Mouse (Mus musculus) hematopoietic stem cell, adult 5-6 weeks (primary cell): ENCODE measurements at regions not wholly inside any gene's neighbourhood (a gene's known extent, or its start where the extent isn't known, plus 50 kb on each side); places are given as distances from the start of the nearest gene placed in this dataset.

Experiments used
- ATAC-seq, 2 experiments: fragments of 125-278 bp in 1 of 2; replicated peaks in 1 of 2; 2 replicates each; pipeline ENCODE4 v1.8.0; 2016 to 2017; ENCODE audit warnings: inconsistent platforms in 2 of 2, mild to moderate bottlenecking in 2 of 2, moderate number of reproducible peaks in 2 of 2, low read depth in 1 of 2, moderate TSS enrichment in 1 of 2; ENCODE audit not compliant: low FRiP score in 2 of 2, poor library complexity in 2 of 2, severe bottlenecking in 2 of 2, insufficient read depth in 1 of 2, low TSS enrichment in 1 of 2

GRCm38 (mm10) chr6:148562206-148562708, 118.1 kb upstream of the Tmtc1 start:
- no peak for ATAC-seq

GRCm38 (mm10) chr6:148556484-148556871, 112.3 kb upstream of the Tmtc1 start:
- ATAC-seq: no peak

GRCm38 (mm10) chr6:148555651-148556483, 111.7 kb upstream of the Tmtc1 start:
- no peak for ATAC-seq

GRCm38 (mm10) chr6:148554463-148554862, 110.3 kb upstream of the Tmtc1 start:
- ATAC-seq: no peak

GRCm38 (mm10) chr6:148553616-148554015, 109.4 kb upstream of the Tmtc1 start:
- ATAC-seq: no peak

- ATAC-seq: no peak
Measured at GRCm38 (mm10) chr6:148551097-148551496, 106.9 kb upstream of the Tmtc1 start.

- no peak for ATAC-seq
Measured at GRCm38 (mm10) chr6:148548138-148548778, 104.1 kb upstream of the Tmtc1 start.

GRCm38 (mm10) chr6:148543047-148543446, 98.9 kb upstream of the Tmtc1 start:
- ATAC-seq: no peak

- no peak for ATAC-seq
Measured at GRCm38 (mm10) chr6:148541981-148542380, 97.8 kb upstream of the Tmtc1 start.

- no peak for ATAC-seq
Measured at GRCm38 (mm10) chr6:148539207-148539960, 95.2 kb upstream of the Tmtc1 start.

GRCm38 (mm10) chr6:148534364-148534763, 90.2 kb upstream of the Tmtc1 start:
- ATAC-seq: 0 out of 4 replicates have a peak, but pooled peaks of 1 of the 2 experiments have one; percentile 17

GRCm38 (mm10) chr6:148531068-148531467, 86.9 kb upstream of the Tmtc1 start:
- 0 out of 4 replicates have a peak, but pooled peaks of 1 of the 2 experiments have one; percentile 10 for ATAC-seq

GRCm38 (mm10) chr6:148528611-148529010, 84.4 kb upstream of the Tmtc1 start:
- ATAC-seq: no peak

GRCm38 (mm10) chr6:148522893-148523292, 78.7 kb upstream of the Tmtc1 start:
- no peak for ATAC-seq

GRCm38 (mm10) chr6:148517536-148518245, 73.5 kb upstream of the Tmtc1 start:
- no peak for ATAC-seq

GRCm38 (mm10) chr6:148516654-148517053, 72.5 kb upstream of the Tmtc1 start:
- ATAC-seq: no peak

- no peak for ATAC-seq
Measured at GRCm38 (mm10) chr6:148515105-148515504, 70.9 kb upstream of the Tmtc1 start.
